Mouse (Mus musculus) neural tube, embryonic 11.5 days (tissue): ENCODE results near the gene Tnnc2. TPM values are rescaled to one million over a fixed set of nuclear protein-coding genes. Genes with fewer than 3 reads are reported as not detected.
"Not testable (repeated sequence)": the region's sequence is repeated elsewhere in the genome, so short reads cannot be mapped to it uniquely, and the experiment has no call there.

Experiments used
- ATAC-seq: fragments of 200-750 bp; cut with Nextera tagmentation; 2 replicates; pipeline ENCODE4 v1.8.0; 2017; ENCODE audit warnings: moderate number of reproducible peaks, mild to moderate bottlenecking, moderate TSS enrichment, moderate library complexity; ENCODE audit not compliant: insufficient read depth, low FRiP score, low TSS enrichment
- DNase-seq: peaks from one replicate; pipeline ENCODE4 v3.0.0-alpha.2; 2015; ENCODE audit warnings: low spot score
- H3K27ac ChIP-seq: fragments of 300-500 bp; sonication (generic); 2 replicates; pipeline ENCODE4 v1.5.1; 2014; ENCODE audit warnings: low read depth, mild to moderate bottlenecking, low read length
- H3K27me3 ChIP-seq: fragments of 300-500 bp; sonication (generic); 2 replicates; pipeline ENCODE4 v1.6.1; 2014; ENCODE audit warnings: mild to moderate bottlenecking, low read length, mixed read lengths; ENCODE audit not compliant: control insufficient read depth, insufficient read depth
- H3K36me3 ChIP-seq: fragments of 300-500 bp; sonication (generic); 2 replicates; pipeline ENCODE4 v1.6.1; 2014; ENCODE audit warnings: mild to moderate bottlenecking, low read length, moderate library complexity, mixed read lengths; ENCODE audit not compliant: control insufficient read depth, insufficient read depth
- H3K4me1 ChIP-seq: fragments of 300-500 bp; sonication (generic); 2 replicates; pipeline ENCODE4 v1.6.1; 2014; ENCODE audit warnings: low read length, mixed read lengths; ENCODE audit not compliant: control insufficient read depth, insufficient read depth
- H3K4me2 ChIP-seq: fragments of 300-500 bp; sonication (generic); 2 replicates; pipeline ENCODE4 v1.6.1; 2014; ENCODE audit warnings: low read depth, mild to moderate bottlenecking, moderate library complexity
- H3K4me3 ChIP-seq: fragments of 300-500 bp; sonication (generic); 2 replicates; pipeline ENCODE4 v1.5.1; 2014; ENCODE audit warnings: low read depth, low read length
- H3K9ac ChIP-seq: fragments of 300-500 bp; sonication (generic); 2 replicates; pipeline ENCODE4 v1.6.1; 2014; ENCODE audit warnings: mild to moderate bottlenecking, low read length
- H3K9me3 ChIP-seq: fragments of 300-500 bp; sonication (generic); 2 replicates; pipeline ENCODE4 v1.6.1; 2016; ENCODE audit warnings: low read length; ENCODE audit not compliant: control insufficient read depth
- WGBS: fragments of 180-500 bp; shearing (Covaris S2); extraction: QIAGEN DNeasy Blood & Tissue Kit; methylation state at CpG from one replicate; pipeline ENCODE4 v1.1.7; 2014; 5-methylcytosine and 5-hydroxymethylcytosine counted together
- polyA plus RNA-seq: library from polyadenylated mRNA; unstranded; fragments of >200 nt; fragmentation: Nextera tagmentation; extraction: Ambion mirVana; gene quantifications from 2 replicates; pipeline ENCODE4 v1.2.1, GENCODE M21; 2014

Gene Tnnc2
- polyA plus RNA-seq, 1 experiment from 2014 or later: 43.2 TPM

GRCm38 (mm10) chr2:164803921-164804313 lies 24.1 kb upstream of the Tnnc2 start:
- WGBS: 54% methylated on average over 1 of the region's 1 CpGs
- Histone ChIP-seq H3K4me1 (peaks cover 7% of the 10 kb centered on the region), H3K27ac (no peak overlapping the region), H3K27me3 (no peaks in the 10 kb centered on the region), H3K9ac (peak overlapping the region; percentile 75), H3K4me2 (peak overlapping the region; percentile 75), H3K36me3 (no peaks in the 10 kb centered on the region), H3K9me3 (no peaks in the 10 kb centered on the region), H3K4me3 (peak overlapping the region; percentile 75)
- ATAC-seq: no peak
- no peak for DNase-seq

DNA sequence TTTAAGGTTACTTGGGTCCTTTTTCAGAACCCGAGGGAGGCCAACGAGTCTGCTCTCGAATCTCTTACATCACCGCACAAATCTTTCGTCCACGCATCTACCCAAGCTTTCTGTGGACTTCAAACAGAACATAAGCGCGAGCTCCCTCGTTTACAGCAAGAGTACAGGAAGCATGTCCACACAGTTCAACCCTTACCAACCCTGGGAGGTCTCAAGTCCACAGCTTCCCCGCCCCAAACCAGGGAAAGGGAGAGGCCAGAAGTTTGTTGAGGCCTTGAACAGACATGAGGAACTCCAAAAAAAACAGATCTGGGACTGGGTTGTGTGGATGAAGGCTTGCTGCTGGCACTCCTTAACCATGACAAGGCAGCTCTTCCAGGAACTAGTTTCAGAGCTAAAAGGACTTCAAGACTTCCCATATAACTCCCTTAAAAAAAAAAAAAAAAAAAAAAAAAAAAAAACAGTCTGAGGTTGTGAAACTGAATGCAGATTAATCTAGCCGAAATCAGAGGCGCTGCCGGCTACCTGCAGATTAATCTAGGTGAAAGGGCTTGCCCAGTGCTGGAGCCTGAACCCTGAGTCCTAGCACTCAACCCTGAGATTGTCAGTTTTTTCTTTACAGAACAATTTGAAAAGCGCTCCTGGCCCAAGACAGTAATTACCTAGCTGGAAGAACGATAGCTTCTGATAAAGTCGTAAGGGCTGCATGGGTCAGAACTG lies 23.6 kb upstream of the Tnnc2 start:
- Histone ChIP-seq H3K4me2 (peak overlapping the region; percentile 75), H3K36me3 (no peaks in the 10 kb centered on the region), H3K9ac (peak overlapping the region; percentile 75; the same call in 1 of the 2 replicates), H3K27me3 (no peaks in the 10 kb centered on the region), H3K4me1 (peaks cover 7% of the 10 kb centered on the region), H3K27ac (no peak overlapping the region), H3K4me3 (peak overlapping the region; percentile 75; the same call in 1 of the 2 replicates), H3K9me3 (no peaks in the 10 kb centered on the region)
- ATAC-seq: no peak
- WGBS: 92% methylated on average over 16 of the region's 16 CpGs
- DNase-seq: no peak

DNA sequence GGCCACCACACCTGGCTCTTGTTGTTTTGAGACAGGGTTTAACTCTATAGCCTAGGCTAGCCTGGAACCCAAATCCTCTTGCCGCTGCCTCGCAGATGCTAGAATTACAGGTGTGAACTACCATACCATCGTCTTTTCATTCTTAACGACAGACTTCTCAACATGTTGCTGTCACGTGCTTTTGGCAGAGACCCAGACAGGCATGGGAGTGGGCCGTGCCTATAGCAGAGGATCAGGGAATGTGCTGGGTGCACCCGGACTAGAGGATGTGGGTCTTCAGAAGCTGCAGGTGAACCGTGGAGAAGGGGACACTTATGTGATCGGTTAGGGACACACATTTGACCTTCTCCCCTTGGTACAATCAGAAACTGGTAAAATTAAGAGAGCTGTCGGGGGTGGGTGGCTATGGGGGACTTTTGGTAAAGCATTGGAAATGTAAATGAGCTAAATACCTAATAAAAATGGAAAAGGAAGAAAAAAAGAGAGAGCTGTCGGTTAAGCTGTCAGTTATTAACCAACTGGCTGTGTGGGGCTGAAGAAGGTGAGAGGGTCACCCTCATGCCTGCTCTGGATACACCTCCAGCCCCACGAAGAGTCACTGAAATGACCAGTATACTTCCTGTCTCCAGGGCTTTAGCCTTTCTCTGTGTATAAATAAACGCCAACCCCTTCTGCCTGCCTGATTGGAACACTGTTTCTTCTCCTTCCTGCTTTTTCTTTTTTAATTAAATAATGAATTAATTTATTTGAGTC lies 20.7 kb upstream of the Tnnc2 start:
- WGBS: 94% methylated on average over 13 of the region's 13 CpGs
- ATAC-seq: no peak
- no peak overlapping the region for H3K4me3 ChIP-seq

DNA sequence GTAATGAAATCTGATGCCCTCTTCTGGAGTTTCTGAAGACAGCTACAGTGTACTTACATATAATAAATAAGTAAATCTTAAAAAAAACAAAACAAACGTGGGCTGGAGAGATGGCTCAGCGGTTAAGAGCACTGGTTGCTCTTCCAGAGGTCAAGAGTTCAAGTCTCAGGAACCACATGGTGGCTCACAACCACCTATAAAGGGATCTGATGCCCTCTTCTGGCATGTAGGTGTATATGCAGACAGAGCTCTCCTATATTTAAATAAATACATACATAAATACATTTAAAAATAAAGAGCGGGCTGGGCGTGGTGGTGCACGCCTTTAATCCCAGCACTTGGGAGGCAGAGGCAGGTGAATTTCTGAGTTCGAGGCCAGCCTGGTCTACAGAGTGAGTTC lies 18.8 kb upstream of the Tnnc2 start:
- not testable (repeated sequence) for H3K27ac ChIP-seq, ATAC-seq, H3K4me2 ChIP-seq, H3K4me1 ChIP-seq, H3K9me3 ChIP-seq, H3K4me3 ChIP-seq, H3K9ac ChIP-seq, H3K27me3 ChIP-seq, DNase-seq, H3K36me3 ChIP-seq
- WGBS: 81% methylated on average over 6 of the region's 6 CpGs

More for the DNA sequence above, 20.7 kb upstream of the Tnnc2 start:
- peaks cover 7% of the 10 kb centered on the region for H3K4me1 ChIP-seq
- DNase-seq: no peak
- no peaks in the 10 kb centered on the region for H3K27me3 ChIP-seq
- no peak overlapping the region for H3K9ac ChIP-seq
- H3K27ac ChIP-seq: no peak overlapping the region
- H3K36me3 ChIP-seq: 0 out of 2 replicates have a peak, but pooled peaks cover 2% of the 10 kb centered on the region
- H3K9me3 ChIP-seq: no peaks in the 10 kb centered on the region
- H3K4me2 ChIP-seq: no peak overlapping the region

- no peak overlapping the region for H3K4me2 ChIP-seq
- H3K4me3 ChIP-seq: no peak overlapping the region
- H3K27ac ChIP-seq: no peak overlapping the region
- H3K9ac ChIP-seq: no peak overlapping the region
- no peaks in the 10 kb centered on the region for H3K4me1 ChIP-seq
- no peak for ATAC-seq
- WGBS: 90% methylated on average over 4 of the region's 4 CpGs
- H3K9me3 ChIP-seq: no peaks in the 10 kb centered on the region
- no peak for DNase-seq
- peaks cover 4% of the 10 kb centered on the region; the same call in 1 of the 2 replicates for H3K36me3 ChIP-seq
- no peaks in the 10 kb centered on the region for H3K27me3 ChIP-seq
These were observed 16.1 kb upstream of the Tnnc2 start for GRCm38 (mm10) chr2:164795868-164796267.

DNA sequence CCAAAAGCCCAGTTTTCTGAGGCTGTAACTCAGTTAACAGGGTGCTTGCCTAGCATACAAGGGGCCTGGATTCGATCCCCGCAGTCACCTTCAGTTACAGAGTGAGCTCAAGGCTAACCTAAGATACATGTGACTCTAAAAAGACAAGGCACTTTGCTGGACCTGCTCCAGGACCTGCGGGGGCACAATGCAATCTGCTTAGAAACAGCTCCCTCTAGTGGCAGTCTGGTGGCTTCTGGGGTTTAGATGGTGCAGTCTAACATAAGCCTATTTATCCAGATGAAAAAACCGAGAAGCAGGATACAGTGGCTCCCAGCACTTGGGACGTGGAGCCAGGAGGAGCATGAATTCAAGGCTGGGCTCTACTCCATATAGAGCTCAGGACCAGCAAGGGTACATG lies 14.5 kb upstream of the Tnnc2 start:
- WGBS: 38% methylated on average over 5 of the region's 5 CpGs
- peak; percentile 82 for DNase-seq
- Histone ChIP-seq H3K36me3 (peaks cover 4% of the 10 kb centered on the region; the same call in 1 of the 2 replicates), H3K9ac (no peak overlapping the region), H3K4me2 (no peak overlapping the region), H3K4me3 (no peak overlapping the region), H3K27ac (no peak overlapping the region), H3K4me1 (no peaks in the 10 kb centered on the region), H3K9me3 (no peaks in the 10 kb centered on the region), H3K27me3 (no peaks in the 10 kb centered on the region)
- peak; percentile 67; the same call in 1 of the 2 replicates for ATAC-seq

GRCm38 (mm10) chr2:164793772-164794171 lies 14.0 kb upstream of the Tnnc2 start:
- no peaks in the 10 kb centered on the region for H3K27me3 ChIP-seq
- no peak overlapping the region for H3K9ac ChIP-seq
- DNase-seq (no peak), ATAC-seq (no peak)
- peaks cover 4% of the 10 kb centered on the region; the same call in 1 of the 2 replicates for H3K36me3 ChIP-seq
- H3K4me1 ChIP-seq: no peaks in the 10 kb centered on the region
- no peak overlapping the region for H3K4me3 ChIP-seq
- H3K9me3 ChIP-seq: no peaks in the 10 kb centered on the region
- no peak overlapping the region for H3K27ac ChIP-seq
- 93% methylated on average over 2 of the region's 2 CpGs for WGBS
- H3K4me2 ChIP-seq: no peak overlapping the region

DNA sequence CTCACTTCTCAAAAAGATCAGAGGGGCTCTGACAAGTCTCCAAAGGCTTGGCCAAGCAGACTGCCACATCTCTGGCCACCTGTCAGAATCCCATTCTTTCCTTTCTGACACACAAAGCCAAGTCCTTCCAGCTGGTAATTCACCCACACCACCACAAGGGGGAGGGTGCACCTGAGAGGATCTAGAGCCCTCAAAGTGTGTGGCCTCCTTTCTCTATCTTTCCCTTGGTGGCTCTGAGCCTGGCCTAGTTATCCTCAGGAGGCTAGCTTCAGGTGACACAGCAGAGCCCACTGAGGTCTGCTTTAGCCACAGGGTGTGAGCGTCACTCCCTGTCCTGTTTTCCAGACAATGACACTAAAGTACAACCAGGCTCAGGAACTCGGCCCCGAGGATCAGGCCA lies 13.5 kb upstream of the Tnnc2 start:
- H3K9ac ChIP-seq: no peak overlapping the region
- H3K4me3 ChIP-seq: no peak overlapping the region
- H3K4me2 ChIP-seq: no peak overlapping the region
- H3K27me3 ChIP-seq: no peaks in the 10 kb centered on the region
- ATAC-seq (no peak), DNase-seq (peak; percentile 64)
- no peak overlapping the region for H3K27ac ChIP-seq
- 88% methylated on average over 3 of the region's 3 CpGs for WGBS
- no peaks in the 10 kb centered on the region for H3K4me1 ChIP-seq
- no peaks in the 10 kb centered on the region for H3K9me3 ChIP-seq
- peaks cover 4% of the 10 kb centered on the region; the same call in 1 of the 2 replicates for H3K36me3 ChIP-seq
